Mouse (Mus musculus) lung, adult 2 months (tissue): ENCODE data around the gene Usf2.

Source experiments
- CTCF ChIP-seq: fragments of 200-500 bp; IDR thresholded peaks from 2 replicates; pipeline ENCODE4 v1.5.1; 2011; ENCODE audit warnings: mild to moderate bottlenecking, low read length, control low read depth; ENCODE audit not compliant: insufficient read depth
- POLR2A ChIP-seq: fragments of 200-500 bp; IDR thresholded peaks from 2 replicates; pipeline ENCODE4 v1.6.1; 2011; ENCODE audit warnings: low read depth, mild to moderate bottlenecking, control low read depth, low read length, borderline replicate concordance; ENCODE audit errors: extremely low read depth

DNA sequence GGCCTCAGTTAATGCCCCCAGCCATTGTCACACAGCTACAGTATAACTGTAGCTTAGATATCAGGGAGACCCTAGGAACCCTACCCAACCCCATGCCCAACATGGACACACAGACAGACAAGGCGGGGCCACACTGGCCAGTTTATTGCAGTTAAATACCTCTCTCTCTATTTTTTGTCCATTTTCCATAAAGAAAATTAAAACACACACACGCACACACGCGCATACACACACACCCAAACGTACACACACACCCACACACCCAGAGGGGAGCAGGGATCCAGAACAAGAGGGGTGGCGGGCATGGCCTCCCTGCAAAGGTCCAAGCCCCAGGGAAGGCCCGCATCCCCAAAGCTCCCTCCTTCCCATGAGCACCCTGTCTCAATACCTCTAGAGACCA lies 10.7 kb downstream of the Usf2 start:
- no peak for TF ChIP-seq CTCF
- no peak for TF ChIP-seq POLR2A
